Mouse (Mus musculus) kidney, adult 8-10 months (tissue): ENCODE data around the gene Rdh11.
"Not testable (repeated sequence)": the region's sequence is repeated elsewhere in the genome, so short reads cannot be mapped to it uniquely, and the experiment has no call there.

Experiments
- DNase-seq, 2 experiments: peaks; one replicate each; pipeline ENCODE4 v3.0.0; 2022

The Rdh11 gene

GRCm38 (mm10) chr12:79192193-79192592, at the start of gene Rdh11:
Rdh11 (minus strand) TSS chr12:79192293.
- DNase-seq = no peak

GRCm38 (mm10) chr12:79235485-79236080, 43.5 kb upstream of the Rdh11 start:
- no peak for DNase-seq

GRCm38 (mm10) chr12:79217511-79217910, 25.4 kb upstream of the Rdh11 start:
- DNase-seq = peak in 1 of 2 experiments; percentile 14

GRCm38 (mm10) chr12:79211447-79211846, 19.4 kb upstream of the Rdh11 start:
- DNase-seq = no peak

- peak in 1 of 2 experiments; percentile 12 for DNase-seq
These were observed 16.8 kb upstream of the Rdh11 start, which contains the start of gene Rdh12 for GRCm38 (mm10) chr12:79208703-79209464. Rdh12 (plus strand) TSS chr12:79208914.

GRCm38 (mm10) chr12:79201882-79202281, 9.8 kb upstream of the Rdh11 start:
- DNase-seq = no peak

- DNase-seq = no peak
These were observed 5.0 kb upstream of the Rdh11 start for GRCm38 (mm10) chr12:79197105-79197504.

GRCm38 (mm10) chr12:79193441-79193840, 1.3 kb upstream of the Rdh11 start:
- peak; percentile 57 to 73 for DNase-seq

GRCm38 (mm10) chr12:79191701-79192100, 392 bp downstream of the Rdh11 start:
- DNase-seq = peak; percentile 56 to 74

GRCm38 (mm10) chr12:79190931-79191673, 991 bp downstream of the Rdh11 start:
- peak; percentile 57 to 61 for DNase-seq

- not testable (repeated sequence) for DNase-seq
These were observed 6.9 kb downstream of the Rdh11 start for GRCm38 (mm10) chr12:79185160-79185559.

GRCm38 (mm10) chr12:79175998-79176397, 16.1 kb downstream of the Rdh11 start:
- no peak for DNase-seq

- no peak for DNase-seq
These were observed 18.4 kb downstream of the Rdh11 start for GRCm38 (mm10) chr12:79173721-79174120.

GRCm38 (mm10) chr12:79172019-79172941, 19.8 kb downstream of the Rdh11 start, which contains the start of gene Vti1b:
Vti1b (minus strand) TSS chr12:79172667.
- peak; percentile 89 to 91 for DNase-seq

- no peak for DNase-seq
These were observed 20.7 kb downstream of the Rdh11 start for GRCm38 (mm10) chr12:79171269-79171995.

- no peak for DNase-seq
These were observed 21.7 kb downstream of the Rdh11 start for GRCm38 (mm10) chr12:79170421-79170820.

GRCm38 (mm10) chr12:79169173-79169572, 22.9 kb downstream of the Rdh11 start:
- DNase-seq = no peak

GRCm38 (mm10) chr12:79162876-79163275, 29.2 kb downstream of the Rdh11 start:
- no peak for DNase-seq

GRCm38 (mm10) chr12:79149653-79150052, 42.4 kb downstream of the Rdh11 start:
- no peak for DNase-seq

- DNase-seq = no peak
These were observed 50.7 kb downstream of the Rdh11 start for GRCm38 (mm10) chr12:79141384-79141783.

GRCm38 (mm10) chr12:79140811-79141210, 51.3 kb downstream of the Rdh11 start:
- DNase-seq = no peak

GRCm38 (mm10) chr12:79139417-79139816, 52.7 kb downstream of the Rdh11 start:
- no peak for DNase-seq
